Mouse (Mus musculus) kidney, postnatal 10 days (tissue): ENCODE results near the gene Krtap19-5.

Experiments used
- DNase-seq: peaks from one replicate; pipeline ENCODE4 v3.0.0; 2021; ENCODE audit warnings: mixed read lengths

Krtap19-5 gene

GRCm38 (mm10) chr16:88896357-88896756 lies at the start of gene Krtap19-5:
Gene Krtap19-5 (minus strand): TSS chr16:88896457.
- DNase-seq = no peak

DNA sequence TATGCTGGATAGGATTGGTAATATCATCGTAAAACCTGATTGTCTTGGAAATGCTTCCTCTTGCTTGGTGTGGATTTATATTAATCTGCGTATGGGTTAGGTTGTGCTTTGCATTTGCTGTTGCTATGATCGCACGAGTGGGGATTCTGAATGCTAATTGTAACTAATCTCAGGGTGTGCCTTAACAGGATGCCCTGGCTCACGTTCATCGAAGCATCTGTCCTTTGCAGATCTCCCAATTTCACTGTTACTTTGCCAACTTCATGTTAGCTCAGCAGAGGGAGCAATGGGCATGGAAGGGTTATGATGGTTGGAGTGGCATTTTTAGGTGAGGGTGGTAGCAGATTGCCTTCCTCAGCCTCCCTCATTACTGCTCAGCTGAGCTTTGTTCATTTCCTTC lies 44.8 kb upstream of the Krtap19-5 start:
- no peak for DNase-seq

GRCm38 (mm10) chr16:88938252-88938651 lies 42.0 kb upstream of the Krtap19-5 start:
- DNase-seq = peak; percentile 24

DNA sequence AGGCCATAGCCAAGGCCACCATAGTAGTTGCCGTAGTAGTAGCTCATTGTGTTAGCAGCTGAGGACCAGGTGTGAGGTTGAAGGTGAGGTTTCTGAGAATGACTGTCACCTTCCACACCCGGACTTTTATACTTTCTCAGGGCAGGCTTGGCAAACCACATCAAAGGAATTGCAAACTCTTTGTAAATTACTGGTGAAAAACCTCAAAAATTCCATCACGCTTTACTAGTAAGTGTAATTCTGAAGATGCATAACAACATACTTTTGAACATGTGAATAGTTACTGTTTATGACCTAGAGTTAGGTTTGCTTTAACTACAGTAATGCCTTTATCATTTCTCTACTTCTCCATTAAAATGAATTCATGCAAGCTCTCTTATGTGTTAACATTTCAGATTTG lies 35.9 kb upstream of the Krtap19-5 start, which contains the start of gene Krtap19-9b:
Krtap19-9b (minus strand) TSS at position 101 of the 400 bp plus-strand sequence.
- no peak for DNase-seq

GRCm38 (mm10) chr16:88886870-88887269 lies 9.4 kb downstream of the Krtap19-5 start:
- DNase-seq = no peak

DNA sequence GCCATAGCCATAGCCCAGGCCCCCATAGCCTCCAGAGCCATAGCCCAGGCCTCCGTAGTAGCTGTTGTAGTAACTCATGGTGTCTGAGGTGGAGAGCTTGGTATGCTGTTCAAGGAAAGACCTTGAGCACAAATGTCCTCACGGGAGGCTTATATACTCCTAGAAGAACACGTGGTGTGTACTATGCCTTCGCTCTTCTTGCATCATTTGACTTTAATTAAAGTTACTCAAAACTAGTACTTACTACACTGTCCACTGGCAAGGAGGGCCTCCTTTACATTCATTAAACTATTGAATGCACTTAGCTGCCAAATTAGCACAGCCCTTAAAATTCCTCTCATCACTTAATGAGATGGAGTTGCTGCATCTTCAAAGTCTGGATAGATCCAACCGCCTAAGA lies 11.3 kb downstream of the Krtap19-5 start, which contains the start of gene Krtap19-4:
Krtap19-4 (minus strand) TSS at position 101 of the 400 bp plus-strand sequence.
- no peak for DNase-seq

GRCm38 (mm10) chr16:88877938-88878337 lies 18.3 kb downstream of the Krtap19-5 start, which contains the start of gene Krtap19-3:
Gene Krtap19-3 (minus strand): TSS chr16:88878038.
- no peak for DNase-seq

DNA sequence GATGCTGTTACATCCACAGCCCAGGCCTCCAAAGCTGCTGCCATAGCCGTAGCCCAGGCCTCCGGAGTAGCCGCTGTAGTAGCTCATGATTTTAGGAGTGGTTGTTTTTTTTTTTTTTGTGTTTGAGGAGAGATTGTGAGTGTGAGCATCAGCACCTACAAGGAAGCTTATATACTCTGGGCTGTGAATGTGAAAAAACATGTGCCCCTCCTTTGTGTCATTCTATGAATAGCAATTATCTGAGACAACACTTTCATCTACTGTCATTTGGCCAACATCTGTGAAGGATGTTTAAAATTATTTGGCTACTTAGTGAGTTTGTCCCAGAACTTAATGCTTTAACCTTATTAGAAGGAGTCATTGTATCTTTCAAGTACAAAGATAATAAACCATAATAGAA lies 22.1 kb downstream of the Krtap19-5 start, which contains the start of gene Krtap19-2:
Krtap19-2 (minus strand) TSS at position 101 of the 400 bp plus-strand sequence.
- DNase-seq = no peak

GRCm38 (mm10) chr16:88869311-88869710 lies 26.9 kb downstream of the Krtap19-5 start, which contains the start of gene Krtap19-1:
Gene Krtap19-1 (minus strand): TSS chr16:88869411.
- no peak for DNase-seq

- no peak for DNase-seq
Observed at GRCm38 (mm10) chr16:88864887-88865407, 31.3 kb downstream of the Krtap19-5 start.

DNA sequence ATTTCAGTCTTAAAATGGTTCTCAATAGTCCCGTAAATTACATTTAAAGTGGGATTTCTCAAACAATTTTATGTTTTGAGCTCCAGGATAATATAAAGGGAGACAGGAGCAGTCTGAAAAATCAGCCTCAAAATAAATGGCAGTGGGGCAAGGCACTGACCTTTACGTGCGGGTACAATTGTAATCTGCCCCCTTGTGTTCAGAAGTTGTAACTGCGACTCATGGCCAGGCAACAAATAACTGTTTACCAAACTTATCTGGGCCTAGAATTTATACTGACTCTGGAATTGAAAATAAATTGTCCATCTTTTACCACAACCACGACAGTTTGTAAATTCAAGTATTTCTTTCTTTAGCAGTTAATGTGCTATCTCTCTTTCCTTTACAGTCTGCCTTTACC lies 44.8 kb downstream of the Krtap19-5 start:
- peak; percentile 36 for DNase-seq

GRCm38 (mm10) chr16:88848558-88848957 lies 47.7 kb downstream of the Krtap19-5 start:
- no peak for DNase-seq

GRCm38 (mm10) chr16:88847363-88847762 lies 48.9 kb downstream of the Krtap19-5 start:
- no peak for DNase-seq
